Mouse (Mus musculus) layer of hippocampus, adult 2 months (tissue): ENCODE data around the gene Swsap1. TPM values are rescaled to one million over a fixed set of nuclear protein-coding genes. Genes with fewer than 3 reads are reported as not detected.

ENCODE experiments used
- DNase-seq, 2 experiments: peaks; one replicate each; pipeline ENCODE4 v3.0.0; 2022; ENCODE audit warnings: low spot score in 2 of 2
- H3K27ac ChIP-seq: fragments of 200-600 bp; 2 replicates; pipeline ENCODE4 v1.8.1; 2022
- H3K4me3 ChIP-seq: fragments of 200-600 bp; 2 replicates; pipeline ENCODE4 v1.8.1; 2022; ENCODE audit warnings: mild to moderate bottlenecking
- CTCF ChIP-seq: fragments of 200-600 bp; conservative IDR thresholded peaks from 2 replicates; pipeline ENCODE4 v1.8.1; 2022; ENCODE audit warnings: antibody characterized with exemption, mild to moderate bottlenecking, moderate library complexity
- total RNA-seq, 2 experiments: library from RNA; stranded (reverse); gene quantifications; 2 replicates each; pipeline ENCODE4 v1.2.3; 2021

The Swsap1 gene
- total RNA-seq, 2 experiments from 2014 or later = 14.8 to 15.9 TPM

- Histone ChIP-seq H3K27ac (peak overlapping the region; percentile 80; the same call in 1 of the 2 replicates), H3K4me3 (peak overlapping the region; percentile 61)
- no peak for TF ChIP-seq CTCF
- DNase-seq = no peak
Measured at GRCm38 (mm10) chr9:21961366-21961980, 5.9 kb downstream of the Swsap1 start.

- peak overlapping the region; percentile 80 for H3K27ac ChIP-seq
- no peak for TF ChIP-seq CTCF
Measured at GRCm38 (mm10) chr9:21962010-21962409, 6.5 kb downstream of the Swsap1 start.

GRCm38 (mm10) chr9:21962416-21963059, 7.0 kb downstream of the Swsap1 start:
- Histone ChIP-seq H3K4me3 (peak overlapping the region; percentile 61), H3K27ac (peak overlapping the region; percentile 80)
- peak; percentile 75 to 84 for DNase-seq
- peak; percentile 56 for TF ChIP-seq CTCF

More at GRCm38 (mm10) chr9:21962010-21962409, 6.5 kb downstream of the Swsap1 start:
- peak overlapping the region; percentile 61 for H3K4me3 ChIP-seq
- no peak for DNase-seq

- peak within 1 kb of the TSS; percentile 61 for H3K4me3 ChIP-seq
- DNase-seq = no peak
- H3K27ac ChIP-seq = peak within 1 kb of the TSS; percentile 80
- no peak for TF ChIP-seq CTCF
Measured at GRCm38 (mm10) chr9:21963417-21963816, 7.9 kb downstream of the Swsap1 start, which contains the start of gene Epor. Gene Epor, minus strand, starts transcription at chr9:21963506.

GRCm38 (mm10) chr9:21968883-21969282, 13.3 kb downstream of the Swsap1 start:
- no peak for TF ChIP-seq CTCF
- Histone ChIP-seq H3K4me3 (no peak overlapping the region), H3K27ac (no peak overlapping the region)
- no peak for DNase-seq

GRCm38 (mm10) chr9:21969304-21969703, 13.7 kb downstream of the Swsap1 start:
- DNase-seq = no peak
- no peak for TF ChIP-seq CTCF
- Histone ChIP-seq H3K27ac (no peak overlapping the region), H3K4me3 (no peak overlapping the region)

- Histone ChIP-seq H3K4me3 (no peak overlapping the region), H3K27ac (no peak overlapping the region)
- DNase-seq = no peak
- no peak for TF ChIP-seq CTCF
Measured at GRCm38 (mm10) chr9:21976626-21977175, 21.1 kb downstream of the Swsap1 start.

GRCm38 (mm10) chr9:21977331-21977730, 21.8 kb downstream of the Swsap1 start:
- H3K27ac ChIP-seq = no peak overlapping the region
- DNase-seq = no peak
- TF ChIP-seq CTCF = no peak
- no peak overlapping the region for H3K4me3 ChIP-seq

- peak; percentile 82 for TF ChIP-seq CTCF
- Histone ChIP-seq H3K27ac (no peak overlapping the region), H3K4me3 (no peak overlapping the region)
- no peak for DNase-seq
Measured at GRCm38 (mm10) chr9:21977972-21978371, 22.4 kb downstream of the Swsap1 start.

GRCm38 (mm10) chr9:21978398-21979128, 23.0 kb downstream of the Swsap1 start:
- TF ChIP-seq CTCF = no peak
- H3K4me3 ChIP-seq = no peak overlapping the region
- no peak for DNase-seq
- no peak overlapping the region for H3K27ac ChIP-seq

GRCm38 (mm10) chr9:21983911-21984310, 28.4 kb downstream of the Swsap1 start:
- H3K27ac ChIP-seq = no peak overlapping the region
- TF ChIP-seq CTCF = no peak
- no peak for DNase-seq
- H3K4me3 ChIP-seq = no peak overlapping the region

GRCm38 (mm10) chr9:21987592-21988342, 32.2 kb downstream of the Swsap1 start:
- DNase-seq = no peak
- no peak for TF ChIP-seq CTCF
- Histone ChIP-seq H3K27ac (no peak overlapping the region), H3K4me3 (no peak overlapping the region; the same call in 1 of the 2 replicates)
